Mouse (Mus musculus) testis, adult 2 months (tissue): ENCODE measurements around the gene Bmp10.

Experiments used
- CTCF ChIP-seq: fragments of 200-500 bp; IDR thresholded peaks from 2 replicates; pipeline ENCODE4 v1.5.1; 2012; ENCODE audit warnings: low read depth, mild to moderate bottlenecking, inconsistent platforms, low read length, moderate library complexity; ENCODE audit not compliant: control insufficient read depth, insufficient read depth, insufficient replicate concordance
- POLR2A ChIP-seq: fragments of 200-500 bp; IDR thresholded peaks from 2 replicates; pipeline ENCODE4 v1.6.1; 2012; ENCODE audit warnings: low read depth, mild to moderate bottlenecking, inconsistent platforms, low read length, moderate library complexity; ENCODE audit not compliant: control insufficient read depth

DNA sequence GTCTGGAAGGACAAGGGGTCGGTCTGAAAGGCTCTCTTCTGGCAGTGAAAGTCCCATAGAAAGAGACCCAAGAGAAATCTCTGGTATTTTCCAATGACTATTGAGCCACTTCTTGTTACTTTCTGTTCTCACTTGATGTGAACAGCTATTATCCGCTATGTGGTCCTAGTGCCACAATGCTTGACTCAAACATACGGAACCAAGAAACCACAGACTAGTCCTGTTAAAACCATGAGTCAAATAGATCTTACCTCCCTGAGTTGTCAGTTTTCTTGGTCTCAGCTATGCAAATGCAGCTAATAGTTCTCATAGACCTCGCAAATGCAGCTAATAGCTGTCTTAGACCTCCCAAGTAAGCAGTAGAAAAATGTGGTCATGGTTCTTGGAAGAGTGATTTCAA lies 18.4 kb downstream of the Bmp10 start:
- no peak for TF ChIP-seq POLR2A
- TF ChIP-seq CTCF: no peak
